In genomic region chr5:31955184-31955583, GRCm38 (mm10) we compare ENCODE assay signal across 28 mouse cellular contexts.
DNase-seq lines count a peak whose midpoint lies in the region; ATAC-seq and TF ChIP-seq lines count a peak whose summit lies in the region.
"Had no signal": no experiment of that assay in that cellular context is flagged by ENCODE, and none has a peak within 500 bp of the region (broad histone marks: within the 10 kb centered on the region; RNA-seq: fewer than 3 reads in every experiment).

No protein-coding gene starts in this region.

- TF ChIP-seq CTCF in intestine, postnatal 0 days (IDR thresholded peaks at IDR 0.05; ENCODE audit: low read depth) = no peak
- TF ChIP-seq CTCF in left cerebral cortex, adult 2 months (IDR thresholded peaks at IDR 0.05) = no peak

- intact Hi-C loops in left cerebral cortex, adult 2 months (cut with DNase I) = no loop called here

- H3K27me3 ChIP-seq in intestine, embryonic 14.5 days (replicated peaks; ENCODE audit: control insufficient read depth, insufficient read depth, low read length) = no peaks in the 10 kb centered on the region
- H3K27me3 ChIP-seq in intestine, postnatal 0 days (replicated peaks; ENCODE audit: control insufficient read depth, insufficient read depth, low read length) = no peaks in the 10 kb centered on the region
- no peaks in the 10 kb centered on the region for H3K27me3 ChIP-seq in embryonic facial prominence, embryonic 11.5 days (ENCODE audit: control insufficient read depth, insufficient read depth, low read length)
- no peaks in the 10 kb centered on the region for H3K27me3 ChIP-seq in intestine, embryonic 15.5 days (replicated peaks)
- H3K27me3 ChIP-seq: embryonic facial prominence, embryonic 12.5 days; heart, embryonic 12.5 days; heart, embryonic 15.5 days; Patski had no signal

- H3K36me3 ChIP-seq in intestine, embryonic 14.5 days (ENCODE audit: control insufficient read depth, insufficient read depth, low read length) = no peaks in the 10 kb centered on the region
- H3K36me3 ChIP-seq in intestine, postnatal 0 days (ENCODE audit: control insufficient read depth, insufficient read depth) = no peaks in the 10 kb centered on the region
- no peaks in the 10 kb centered on the region for H3K36me3 ChIP-seq in embryonic facial prominence, embryonic 11.5 days (replicated peaks; ENCODE audit: control insufficient read depth, insufficient read depth, low read depth, low read length)
- H3K36me3 ChIP-seq in intestine, embryonic 15.5 days = no peaks in the 10 kb centered on the region
- H3K36me3 ChIP-seq: embryonic facial prominence, embryonic 12.5 days; forebrain, embryonic 10.5 days; heart, embryonic 12.5 days; heart, embryonic 15.5 days had no signal

- H3K9ac ChIP-seq in intestine, embryonic 14.5 days (ENCODE audit: low read length) = no peak overlapping the region
- H3K9ac ChIP-seq in intestine, postnatal 0 days (ENCODE audit: low read depth, low read length) = no peak overlapping the region
- H3K9ac ChIP-seq in embryonic facial prominence, embryonic 11.5 days (replicated peaks; ENCODE audit: low read length) = no peak overlapping the region
- H3K9ac ChIP-seq in intestine, embryonic 15.5 days = no peak overlapping the region
- H3K9ac ChIP-seq: embryonic facial prominence, embryonic 12.5 days; forebrain, postnatal 0 days; heart, embryonic 12.5 days; heart, embryonic 15.5 days; hindbrain, embryonic 14.5 days had no signal

- DNase-seq in intestine, embryonic 14.5 days (ENCODE audit: low spot score) = no peak
- DNase-seq in embryonic facial prominence, embryonic 11.5 days (ENCODE audit: low spot score) = peak; percentile 51
- no peak for DNase-seq in embryo, embryonic 11 days
- DNase-seq in left cerebral cortex, adult 2 months (ENCODE audit: extremely low spot score in 1 of 2, low spot score in 2 of 2) = no peak
- DNase-seq: adrenal gland, adult 2 months; adrenal gland, postnatal 14 days; cerebellum, adult 11 months; cerebellum, adult 2 months; cerebellum, adult 9-11 months; cerebellum, postnatal 25 days; forebrain, postnatal 0 days; gastrocnemius, adult 2 months; gastrocnemius, postnatal 14 days; heart, adult 18-20 months; heart, postnatal 10 days; heart, postnatal 36 days; kidney, adult 2 months had no signal

- H3K27ac ChIP-seq in intestine, embryonic 14.5 days (ENCODE audit: low read depth) = peak overlapping the region; percentile 71; the same call in 1 of the 2 replicates
- H3K27ac ChIP-seq in intestine, postnatal 0 days (ENCODE audit: low read depth, low read length) = no peak overlapping the region
- H3K27ac ChIP-seq in embryonic facial prominence, embryonic 11.5 days (replicated peaks; ENCODE audit: low read depth, low read length) = no peak overlapping the region
- H3K27ac ChIP-seq in intestine, embryonic 15.5 days = no peak overlapping the region
- no peak overlapping the region for H3K27ac ChIP-seq in left cerebral cortex, adult 2 months
- H3K27ac ChIP-seq: embryonic facial prominence, embryonic 12.5 days; forebrain, embryonic 10.5 days; gastrocnemius, adult 2 months; heart, embryonic 15.5 days; hindbrain, embryonic 14.5 days; hindbrain, postnatal 0 days had no signal

- ATAC-seq in intestine, embryonic 14.5 days (replicated peaks; ENCODE audit: low FRiP score, low TSS enrichment, low read depth) = peak; percentile 83; the same call in 1 of the 2 replicates
- ATAC-seq in intestine, postnatal 0 days = no peak
- no peak for ATAC-seq in embryonic facial prominence, embryonic 11.5 days (replicated peaks; ENCODE audit: insufficient number of reproducible peaks, low FRiP score, low TSS enrichment, low read depth)
- peak; percentile 73; the same call in 1 of the 2 replicates for ATAC-seq in intestine, embryonic 15.5 days
- ATAC-seq: forebrain, embryonic 14.5 days; forebrain, postnatal 0 days; hindbrain, postnatal 0 days; inflammation-experienced regulatory T-cells, adult 6 months; Patski had no signal

- no peaks in the 10 kb centered on the region for H3K9me3 ChIP-seq in intestine, embryonic 14.5 days (ENCODE audit: control insufficient read depth, low read length)
- no peaks in the 10 kb centered on the region for H3K9me3 ChIP-seq in intestine, postnatal 0 days (ENCODE audit: control insufficient read depth)
- no peaks in the 10 kb centered on the region for H3K9me3 ChIP-seq in embryonic facial prominence, embryonic 11.5 days (replicated peaks; ENCODE audit: control insufficient read depth, low read length)
- no peaks in the 10 kb centered on the region for H3K9me3 ChIP-seq in intestine, embryonic 15.5 days
- H3K9me3 ChIP-seq: embryonic facial prominence, embryonic 12.5 days; forebrain, embryonic 10.5 days; heart, embryonic 12.5 days; heart, embryonic 15.5 days had no signal

- H3K4me1 ChIP-seq in intestine, embryonic 14.5 days (replicated peaks; ENCODE audit: control insufficient read depth, insufficient read depth, low read length) = peaks cover 4% of the 10 kb centered on the region; the same call in 1 of the 2 replicates
- H3K4me1 ChIP-seq in intestine, postnatal 0 days (replicated peaks; ENCODE audit: control insufficient read depth, insufficient read depth, low read length) = no peaks in the 10 kb centered on the region
- no peaks in the 10 kb centered on the region for H3K4me1 ChIP-seq in embryonic facial prominence, embryonic 11.5 days (ENCODE audit: control insufficient read depth, insufficient read depth, low read length)
- peaks cover 4% of the 10 kb centered on the region; the same call in 1 of the 2 replicates for H3K4me1 ChIP-seq in intestine, embryonic 15.5 days (replicated peaks)
- H3K4me1 ChIP-seq: embryonic facial prominence, embryonic 12.5 days; heart, embryonic 12.5 days; heart, embryonic 15.5 days had no signal

- no peak overlapping the region for H3K4me3 ChIP-seq in intestine, embryonic 14.5 days (ENCODE audit: low read depth, low read length)
- no peak overlapping the region for H3K4me3 ChIP-seq in intestine, postnatal 0 days (ENCODE audit: low read depth, low read length)
- no peak overlapping the region for H3K4me3 ChIP-seq in embryonic facial prominence, embryonic 11.5 days (ENCODE audit: low read depth, low read length)
- no peak overlapping the region for H3K4me3 ChIP-seq in intestine, embryonic 15.5 days (replicated peaks)
- H3K4me3 ChIP-seq in left cerebral cortex, adult 2 months = no peak overlapping the region
- H3K4me3 ChIP-seq: embryonic facial prominence, embryonic 12.5 days; forebrain, embryonic 10.5 days; gastrocnemius, adult 2 months; heart, embryonic 12.5 days; heart, embryonic 15.5 days had no signal

- WGBS in intestine, embryonic 14.5 days = 23% methylated on average over 3 of the region's 3 CpGs
- 56% methylated on average over 3 of the region's 3 CpGs for whole genome bisulfite sequencing in intestine, postnatal 0 days
- WGBS in embryonic facial prominence, embryonic 11.5 days = 61% methylated on average over 3 of the region's 3 CpGs
- WGBS in intestine, embryonic 15.5 days = 40% methylated on average over 3 of the region's 3 CpGs

- no peak overlapping the region for H3K4me2 ChIP-seq in intestine, embryonic 14.5 days (ENCODE audit: low read length)
- H3K4me2 ChIP-seq in intestine, postnatal 0 days (replicated peaks; ENCODE audit: low read depth) = no peak overlapping the region
- H3K4me2 ChIP-seq in embryonic facial prominence, embryonic 11.5 days (ENCODE audit: low read depth, low read length) = no peak overlapping the region
- no peak overlapping the region for H3K4me2 ChIP-seq in intestine, embryonic 15.5 days (replicated peaks)
- H3K4me2 ChIP-seq: embryonic facial prominence, embryonic 12.5 days; heart, embryonic 12.5 days; heart, embryonic 15.5 days; hindbrain, embryonic 14.5 days had no signal

Comparison
In these comparisons a context has a peak if more than half of its experiments do, and no peak if none do; other contexts are left out.
1. ATAC-seq: peak in intestine, embryonic 14.5 days (single experiment) and intestine, embryonic 15.5 days (single experiment); none in intestine, postnatal 0 days (single experiment) and embryonic facial prominence, embryonic 11.5 days (single experiment).